Mouse (Mus musculus): ENCODE results near the gene Greb1. TPM values are rescaled to one million over a fixed set of nuclear protein-coding genes. Genes with fewer than 3 reads are reported as not detected.
A peak's percentile ranks its signal among the peaks of the same experiment; 100 is the strongest.

Greb1 gene
- total and polyA plus RNA-seq, 3 experiments = not detected

GRCm38 (mm10) chr12:16817147-16817546 lies 16.5 kb upstream of the Greb1 start:
- Histone ChIP-seq H3K9me3 (replicated peaks; ENCODE audit: insufficient read depth, low read length) (no peaks in the 10 kb centered on the region), H3K27ac (ENCODE audit: control insufficient read depth, low read depth, low read length) (no peak overlapping the region), H3K9ac (ENCODE audit: control insufficient read depth, low read depth, low read length, poor library complexity, severe bottlenecking) (no peak overlapping the region), H3K27me3 (ENCODE audit: control insufficient read depth in 1 of 2, insufficient read depth in 2 of 2, low read length in 2 of 2) (no peaks in the 10 kb centered on the region), H3K79me2 (ENCODE audit: control insufficient read depth, insufficient read depth, low read length, poor library complexity) (peaks cover 12% of the 10 kb centered on the region), H3K4me1 (ENCODE audit: control insufficient read depth in 1 of 2, insufficient read depth in 2 of 2, low read length in 2 of 2) (peaks cover under 1 to 2% of the 10 kb centered on the region in 2 experiments; a peak in 2 of 4 replicates), H3K36me3 (ENCODE audit: control insufficient read depth in 1 of 2, insufficient read depth in 2 of 2, low read length in 2 of 2) (peaks cover 10 to 25% of the 10 kb centered on the region in 2 experiments), H3K4me3 (ENCODE audit: control insufficient read depth in 1 of 2, insufficient read depth in 1 of 2, low read depth in 2 of 2, low read length in 2 of 2) (no peak overlapping the region)
- DNase-seq (ENCODE audit: low read depth, low spot score) = peak; percentile 47
- TF ChIP-seq GATA1 (IDR thresholded peaks at IDR 0.05; ENCODE audit: low read depth, low read length) = peak; percentile 50; the same call in 1 of the 2 replicates
- peak in 1 of 2 experiments; percentile 61; a peak in 2 of 4 replicates for TF ChIP-seq EP300 (IDR thresholded peaks at IDR 0.05; ENCODE audit: low read depth in 1 of 2, low read length in 2 of 2)
- TF ChIP-seq TAL1 (IDR thresholded peaks at IDR 0.05; ENCODE audit: low read length) = peak; percentile 27; the same call in 1 of the 2 replicates
- peak; percentile 29; the same call in 1 of the 2 replicates for TF ChIP-seq TCF12 (IDR thresholded peaks at IDR 0.05; ENCODE audit: low read depth, low read length)
- no peak for TF ChIP-seq GABPA (IDR thresholded peaks at IDR 0.05; ENCODE audit: low read depth, low read length)
- TF ChIP-seq MAX (IDR thresholded peaks at IDR 0.05; ENCODE audit: low read length) = no peak
- TF ChIP-seq USF2 (IDR thresholded peaks at IDR 0.05; ENCODE audit: borderline replicate concordance in 1 of 2, insufficient read depth in 1 of 2, low read depth in 1 of 2, low read length in 2 of 2) = no peak

DNA sequence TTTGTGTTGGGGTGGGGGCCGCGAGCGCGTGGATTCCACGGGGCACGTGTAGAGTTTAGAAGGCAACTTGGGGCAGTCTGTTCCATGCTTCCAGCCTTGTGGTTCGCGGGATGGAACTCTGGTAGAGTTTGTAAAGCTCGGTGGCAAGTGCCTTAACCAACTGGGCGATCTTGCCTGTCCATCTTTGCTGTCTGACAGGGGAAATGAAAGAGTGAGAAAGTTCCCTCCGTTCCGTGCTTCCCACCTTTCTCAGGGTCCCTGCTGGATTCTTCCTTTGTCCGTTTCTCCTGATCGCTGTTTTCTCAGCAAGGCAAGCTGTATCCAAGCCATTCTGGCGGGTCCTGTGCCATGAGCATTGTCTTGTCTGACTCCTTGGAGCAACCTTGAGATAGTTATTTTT lies 10.8 kb upstream of the Greb1 start:
- H3K36me3 ChIP-seq (ENCODE audit: control insufficient read depth in 1 of 2, insufficient read depth in 2 of 2, low read length in 2 of 2) = peaks cover 7 to 14% of the 10 kb centered on the region in 2 experiments
- H3K79me2 ChIP-seq (ENCODE audit: control insufficient read depth, insufficient read depth, low read length, poor library complexity) = peaks cover 25% of the 10 kb centered on the region
- peak overlapping the region; percentile 98 for H3K9ac ChIP-seq (ENCODE audit: control insufficient read depth, low read depth, low read length, poor library complexity, severe bottlenecking)
- H3K27me3 ChIP-seq (ENCODE audit: control insufficient read depth in 1 of 2, insufficient read depth in 2 of 2, low read length in 2 of 2) = no peaks in the 10 kb centered on the region
- TF ChIP-seq MYC (IDR thresholded peaks at IDR 0.05; ENCODE audit: low read depth, low read length) (0 out of 2 replicates have a peak, but pooled peaks have one; percentile 44), GABPA (IDR thresholded peaks at IDR 0.05; ENCODE audit: low read depth, low read length) (no peak)
- H3K27ac ChIP-seq (ENCODE audit: control insufficient read depth, low read depth, low read length) = peak overlapping the region; percentile 67
- peak; percentile 62 for DNase-seq (ENCODE audit: low read depth, low spot score)
- H3K9me3 ChIP-seq (replicated peaks; ENCODE audit: insufficient read depth, low read length) = no peaks in the 10 kb centered on the region
- peak overlapping the region; percentile 68 to 79 for H3K4me3 ChIP-seq (ENCODE audit: control insufficient read depth in 1 of 2, insufficient read depth in 1 of 2, low read depth in 2 of 2, low read length in 2 of 2)
- peaks cover 0 to 4% of the 10 kb centered on the region in 2 experiments; a peak in 2 of 4 replicates for H3K4me1 ChIP-seq (ENCODE audit: control insufficient read depth in 1 of 2, insufficient read depth in 2 of 2, low read length in 2 of 2)

GRCm38 (mm10) chr12:16810525-16811431 lies 10.1 kb upstream of the Greb1 start, which contains the start of gene E2f6:
E2f6 (plus strand) TSS chr12:16810963.
- peak within 1 kb of the TSS; percentile 67 for H3K27ac ChIP-seq (ENCODE audit: control insufficient read depth, low read depth, low read length)
- peak; percentile 81 for DNase-seq (ENCODE audit: low read depth, low spot score)

More at GRCm38 (mm10) chr12:16810525-16811431, 10.1 kb upstream of the Greb1 start, which contains the start of gene E2f6:
- Histone ChIP-seq H3K79me2 (ENCODE audit: control insufficient read depth, insufficient read depth, low read length, poor library complexity) (peaks cover 25% of the 10 kb centered on the region), H3K36me3 (ENCODE audit: control insufficient read depth in 1 of 2, insufficient read depth in 2 of 2, low read length in 2 of 2) (peaks cover 3 to 14% of the 10 kb centered on the region in 2 experiments), H3K27me3 (ENCODE audit: control insufficient read depth in 1 of 2, insufficient read depth in 2 of 2, low read length in 2 of 2) (no peaks in the 10 kb centered on the region), H3K4me1 (ENCODE audit: control insufficient read depth in 1 of 2, insufficient read depth in 2 of 2, low read length in 2 of 2) (peaks cover 0 to 4% of the 10 kb centered on the region in 2 experiments; a peak in 2 of 4 replicates), H3K9me3 (replicated peaks; ENCODE audit: insufficient read depth, low read length) (no peaks in the 10 kb centered on the region), H3K4me3 (ENCODE audit: control insufficient read depth in 1 of 2, insufficient read depth in 1 of 2, low read depth in 2 of 2, low read length in 2 of 2) (peak within 1 kb of the TSS; percentile 68 to 79), H3K9ac (ENCODE audit: control insufficient read depth, low read depth, low read length, poor library complexity, severe bottlenecking) (peak within 1 kb of the TSS; percentile 98)
- TF ChIP-seq MAX (IDR thresholded peaks at IDR 0.05; ENCODE audit: low read length) (peak; percentile 91), UBTF (IDR thresholded peaks at IDR 0.05; ENCODE audit: borderline replicate concordance, insufficient read depth, low read depth, low read length) (no peak), MAZ (IDR thresholded peaks at IDR 0.05; ENCODE audit: low read depth, low read length) (peak; percentile 28; the same call in 1 of the 2 replicates), ZC3H11A (IDR thresholded peaks at IDR 0.05; ENCODE audit: low read depth, low read length) (no peak), GABPA (IDR thresholded peaks at IDR 0.05; ENCODE audit: low read depth, low read length) (no peak), NRF1 (IDR thresholded peaks at IDR 0.05; ENCODE audit: insufficient read depth, low read depth, low read length, poor library complexity, severe bottlenecking) (peak; percentile 86), TCF12 (IDR thresholded peaks at IDR 0.05; ENCODE audit: low read depth, low read length) (peak; percentile 58; the same call in 1 of the 2 replicates), NELFE (IDR thresholded peaks at IDR 0.05; ENCODE audit: low read depth, low read length) (peak; percentile 79), JUND (IDR thresholded peaks at IDR 0.05; ENCODE audit: low read depth, low read length) (no peak), EP300 (IDR thresholded peaks at IDR 0.05; ENCODE audit: low read depth in 1 of 2, low read length in 2 of 2) (0 out of 4 replicates have a peak, but pooled peaks of 1 of the 2 experiments have one; percentile 13), BHLHE40 (IDR thresholded peaks at IDR 0.05; ENCODE audit: borderline replicate concordance, low read depth, low read length) (no peak), POLR2A (IDR thresholded peaks at IDR 0.05; ENCODE audit: control insufficient read depth in 1 of 2, insufficient read depth in 1 of 2, low read depth in 1 of 2, low read length in 2 of 2, poor library complexity in 1 of 2) (peak; percentile 72 to 76), HCFC1 (IDR thresholded peaks at IDR 0.05; ENCODE audit: low read depth, low read length) (peak; percentile 66; the same call in 1 of the 2 replicates), ZMIZ1 (IDR thresholded peaks at IDR 0.05; ENCODE audit: low read depth, low read length) (0 out of 2 replicates have a peak, but pooled peaks have one; percentile 49)
